Mouse (Mus musculus) embryonic facial prominence, embryonic 11.5 days (tissue): ENCODE measurements around the gene Ephb2. TPM values are rescaled to one million over a fixed set of nuclear protein-coding genes. Genes with fewer than 3 reads are reported as not detected.
A peak's percentile ranks its signal among the peaks of the same experiment; 100 is the strongest.

Experiments
- ATAC-seq: fragments of 200-750 bp; cut with Nextera tagmentation; replicated peaks from 2 replicates; pipeline ENCODE4 v1.8.0; 2017; ENCODE audit warnings: low read depth; ENCODE audit not compliant: insufficient number of reproducible peaks, low FRiP score, low TSS enrichment
- DNase-seq: peaks from one replicate; pipeline ENCODE4 v3.0.0-alpha.2; 2015; ENCODE audit warnings: low spot score
- H3K27ac ChIP-seq: fragments of 300-500 bp; sonication (generic); replicated peaks from 2 replicates; pipeline ENCODE4 v1.5.1; 2014; ENCODE audit warnings: mild to moderate bottlenecking, low read depth, low read length, control low read depth
- H3K27me3 ChIP-seq: fragments of 300-500 bp; sonication (generic); 2 replicates; pipeline ENCODE4 v1.6.1; 2014; ENCODE audit warnings: mild to moderate bottlenecking, low read length, moderate library complexity, mixed read lengths; ENCODE audit not compliant: control insufficient read depth, insufficient read depth
- H3K36me3 ChIP-seq: fragments of 300-500 bp; sonication (generic); replicated peaks from 2 replicates; pipeline ENCODE4 v1.6.1; 2014; ENCODE audit warnings: low read depth, mild to moderate bottlenecking, low read length, moderate library complexity, mixed read lengths; ENCODE audit not compliant: control insufficient read depth, insufficient read depth
- H3K4me1 ChIP-seq: fragments of 300-500 bp; sonication (generic); 2 replicates; pipeline ENCODE4 v1.6.1; 2014; ENCODE audit warnings: low read length, mixed read lengths; ENCODE audit not compliant: control insufficient read depth, insufficient read depth
- H3K4me2 ChIP-seq: fragments of 300-500 bp; sonication (generic); 2 replicates; pipeline ENCODE4 v1.6.1; 2014; ENCODE audit warnings: low read depth, mild to moderate bottlenecking, control low read depth, low read length, moderate library complexity
- H3K4me3 ChIP-seq: fragments of 300-500 bp; sonication (generic); 2 replicates; pipeline ENCODE4 v1.5.1; 2014; ENCODE audit warnings: low read depth, low read length, control low read depth
- H3K9ac ChIP-seq: fragments of 300-500 bp; sonication (generic); replicated peaks from 2 replicates; pipeline ENCODE4 v1.6.1; 2014; ENCODE audit warnings: mild to moderate bottlenecking, control low read depth, low read length
- H3K9me3 ChIP-seq: fragments of 300-500 bp; sonication (generic); replicated peaks from 2 replicates; pipeline ENCODE4 v1.6.1; 2016; ENCODE audit warnings: mild to moderate bottlenecking, low read length, inconsistent platforms, mixed read lengths; ENCODE audit not compliant: control insufficient read depth
- WGBS: fragments of 180-500 bp; shearing (Covaris S2); extraction: QIAGEN DNeasy Blood & Tissue Kit; methylation state at CpG from one replicate; pipeline ENCODE4 v1.1.7; 2014; 5-methylcytosine and 5-hydroxymethylcytosine counted together
- microRNA-seq: library from miRNA; unstranded; fragments of <30 nt; microRNA quantifications from one replicate; pipeline ENCODE4, GENCODE M21; 2016; ENCODE audit warnings: borderline number of aligned reads
- polyA plus RNA-seq: library from polyadenylated mRNA; unstranded; fragments of >200 nt; fragmentation: Nextera tagmentation; extraction: Ambion mirVana; gene quantifications from 2 replicates; pipeline ENCODE4 v1.2.1, GENCODE M21; 2014

Ephb2 gene
- polyA plus RNA-seq, 1 experiment from 2014 or later = 11.7 TPM

- peak within 1 kb of the TSS; percentile 85 for H3K27ac ChIP-seq
- H3K4me3 ChIP-seq = peak within 1 kb of the TSS; percentile 99
- H3K4me1 ChIP-seq = no peaks in the 10 kb centered on the region
- DNase-seq (peak; percentile 96), ATAC-seq (peak; percentile 79)
- under 1% methylated on average over 35 of the region's 45 CpGs for WGBS
- H3K36me3 ChIP-seq = no peaks in the 10 kb centered on the region
- H3K27me3 ChIP-seq = no peaks in the 10 kb centered on the region
- peak within 1 kb of the TSS; percentile 53 for H3K4me2 ChIP-seq
- peak within 1 kb of the TSS; percentile 100 for H3K9ac ChIP-seq
- no peaks in the 10 kb centered on the region for H3K9me3 ChIP-seq
These were observed 233.2 kb downstream of the Ephb2 start, which contains the start of gene Kdm1a for GRCm38 (mm10) chr4:136602568-136602967. Gene Kdm1a, minus strand, starts transcription at chr4:136602723.

- H3K9me3 ChIP-seq = no peaks in the 10 kb centered on the region
- H3K4me2 ChIP-seq = peak overlapping the region; percentile 53
- DNase-seq (peak; percentile 64), ATAC-seq (peak; percentile 70)
- peak overlapping the region; percentile 85 for H3K27ac ChIP-seq
- under 1% methylated on average over 62 of the region's 68 CpGs for WGBS
- H3K4me1 ChIP-seq = no peaks in the 10 kb centered on the region
- no peaks in the 10 kb centered on the region for H3K27me3 ChIP-seq
- H3K36me3 ChIP-seq = no peaks in the 10 kb centered on the region
- H3K4me3 ChIP-seq = peak overlapping the region; percentile 99
- H3K9ac ChIP-seq = peak overlapping the region; percentile 100
These were observed 233.7 kb downstream of the Ephb2 start for GRCm38 (mm10) chr4:136602018-136602554.

- peak; percentile 56 for DNase-seq
- ATAC-seq = no peak
These were observed 234.3 kb downstream of the Ephb2 start for GRCm38 (mm10) chr4:136601476-136601875.

GRCm38 (mm10) chr4:136600536-136600935 lies 235.3 kb downstream of the Ephb2 start:
- no peak for DNase-seq
- Histone ChIP-seq H3K4me2 (peak overlapping the region; percentile 53; the same call in 1 of the 2 replicates), H3K4me3 (no peak overlapping the region), H3K9me3 (no peaks in the 10 kb centered on the region), H3K4me1 (no peaks in the 10 kb centered on the region), H3K9ac (no peak overlapping the region), H3K27me3 (no peaks in the 10 kb centered on the region), H3K36me3 (no peaks in the 10 kb centered on the region), H3K27ac (no peak overlapping the region)
- no peak for ATAC-seq
- 70% methylated on average over 2 of the region's 2 CpGs for WGBS

More at GRCm38 (mm10) chr4:136601476-136601875, 234.3 kb downstream of the Ephb2 start:
- peak overlapping the region; percentile 99 for H3K4me3 ChIP-seq
- no peaks in the 10 kb centered on the region for H3K9me3 ChIP-seq
- WGBS = 3% methylated on average over 13 of the region's 13 CpGs
- no peaks in the 10 kb centered on the region for H3K4me1 ChIP-seq
- H3K9ac ChIP-seq = peak overlapping the region; percentile 100
- H3K36me3 ChIP-seq = no peaks in the 10 kb centered on the region
- no peak overlapping the region for H3K27ac ChIP-seq
- H3K27me3 ChIP-seq = no peaks in the 10 kb centered on the region
- peak overlapping the region; percentile 53 for H3K4me2 ChIP-seq

- no peak overlapping the region for H3K9ac ChIP-seq
- no peak overlapping the region for H3K4me3 ChIP-seq
- H3K27me3 ChIP-seq = no peaks in the 10 kb centered on the region
- H3K36me3 ChIP-seq = no peaks in the 10 kb centered on the region
- H3K4me2 ChIP-seq = no peak overlapping the region
- H3K27ac ChIP-seq = no peak overlapping the region
- ATAC-seq (no peak), DNase-seq (no peak)
- no peaks in the 10 kb centered on the region for H3K9me3 ChIP-seq
- no peaks in the 10 kb centered on the region for H3K4me1 ChIP-seq
- WGBS = 93% methylated on average over 3 of the region's 3 CpGs
These were observed 235.9 kb downstream of the Ephb2 start for GRCm38 (mm10) chr4:136599869-136600268.

- Histone ChIP-seq H3K9me3 (no peaks in the 10 kb centered on the region), H3K9ac (no peak overlapping the region), H3K4me3 (no peak overlapping the region), H3K27ac (no peak overlapping the region), H3K27me3 (no peaks in the 10 kb centered on the region), H3K4me2 (no peak overlapping the region), H3K4me1 (no peaks in the 10 kb centered on the region), H3K36me3 (no peaks in the 10 kb centered on the region)
- no peak for ATAC-seq
- WGBS = 90% methylated on average over 7 of the region's 7 CpGs
- DNase-seq = no peak
These were observed 237.4 kb downstream of the Ephb2 start for GRCm38 (mm10) chr4:136598268-136598876.

Small RNAs within 50 kb of the gene (microRNA-seq; reads per million reads assigned to microRNA genes)
- gene Gm22180 = not detected

Other genes with a start within 250 kb of the Ephb2 start
- 76.9 and 88.3 TPM in 2 replicates for gene Kdm1a, start 233.3 kb downstream of the Ephb2 start, polyA plus RNA-seq
- not detected in 2 replicates for gene Tex46, start 225.6 kb downstream of the Ephb2 start, polyA plus RNA-seq
- not detected in 2 replicates for gene Lactbl1, start 213.4 kb downstream of the Ephb2 start, polyA plus RNA-seq
- 28.9 and 31.9 TPM in 2 replicates for gene C1qb, start 50.2 kb upstream of the Ephb2 start, polyA plus RNA-seq
- 14.5 and 16.7 TPM in 2 replicates for gene C1qc, start 57.1 kb upstream of the Ephb2 start, polyA plus RNA-seq
- gene C1qa, start 62.8 kb upstream of the Ephb2 start, polyA plus RNA-seq = 15.2 and 16.2 TPM in 2 replicates
- 0.64 and 0.65 TPM in 2 replicates for gene Epha8, start 120.8 kb upstream of the Ephb2 start, polyA plus RNA-seq
- 3.0 and 3.3 TPM in 2 replicates for gene Zbtb40, start 212.8 kb upstream of the Ephb2 start, polyA plus RNA-seq